Mouse (Mus musculus): Measurements from ENCODE around the gene Cep131.

- no peak for TF ChIP-seq MYOD1 (IDR thresholded peaks at IDR 0.05; ENCODE audit: control insufficient read depth in 1 of 3, insufficient read length in 2 of 3, low read depth in 2 of 3)
- TF ChIP-seq TCF12 (IDR thresholded peaks at IDR 0.05; ENCODE audit: insufficient read depth, poor library complexity, severe bottlenecking) = no peak
- TF ChIP-seq USF1 (IDR thresholded peaks at IDR 0.05; ENCODE audit: low read depth) = no peak
- TF ChIP-seq POLR2A (IDR thresholded peaks at IDR 0.05; ENCODE audit: insufficient read length, low read depth) = no peak
- TF ChIP-seq MYOG (IDR thresholded peaks at IDR 0.05; ENCODE audit: control insufficient read depth in 1 of 3, insufficient read depth in 1 of 3, insufficient read length in 2 of 3, low read depth in 2 of 3) = no peak
- no peak for TF ChIP-seq CEBPB (IDR thresholded peaks at IDR 0.05; ENCODE audit: insufficient read depth, poor library complexity, severe bottlenecking)
- TF ChIP-seq TCF3 (IDR thresholded peaks at IDR 0.05; ENCODE audit: insufficient read length, low read depth) = no peak
- TF ChIP-seq E2F4 (IDR thresholded peaks at IDR 0.05; ENCODE audit: insufficient read depth) = no peak
- no peak for TF ChIP-seq POLR2AphosphoS2 (IDR thresholded peaks at IDR 0.05; ENCODE audit: insufficient read length, low read depth)
- no peak for TF ChIP-seq MAX (IDR thresholded peaks at IDR 0.05; ENCODE audit: low read depth)
These were observed 38.4 kb downstream of the Cep131 start for GRCm38 (mm10) chr11:120048252-120048556.
